Mouse (Mus musculus) embryonic fibroblast, embryonic 13.5 days (primary cell): Measurements from ENCODE around the gene Aptx. TPM values are rescaled to one million over a fixed set of nuclear protein-coding genes. Genes with fewer than 3 reads are reported as not detected.
A peak's percentile ranks its signal among the peaks of the same experiment; 100 is the strongest.

Experiments
- H3K27ac ChIP-seq: 2 replicates; pipeline ENCODE4 v1.5.1; 2012; ENCODE audit warnings: low read length, control low read depth, inconsistent platforms; ENCODE audit not compliant: insufficient read depth
- H3K4me1 ChIP-seq: 2 replicates; pipeline ENCODE4 v1.6.1; 2011; ENCODE audit warnings: low read length; ENCODE audit not compliant: control insufficient read depth, insufficient read depth
- H3K4me3 ChIP-seq: 2 replicates; pipeline ENCODE4 v1.5.1; 2011; ENCODE audit warnings: mild to moderate bottlenecking, control low read depth, low read length; ENCODE audit not compliant: insufficient read depth
- CTCF ChIP-seq: IDR thresholded peaks from 2 replicates; pipeline ENCODE4 v1.5.1; 2011; ENCODE audit warnings: mild to moderate bottlenecking, control low read depth, low read length, moderate library complexity, borderline replicate concordance; ENCODE audit not compliant: insufficient read depth
- POLR2A ChIP-seq: IDR thresholded peaks from 2 replicates; pipeline ENCODE4 v1.6.1; 2011; ENCODE audit warnings: low read depth, mild to moderate bottlenecking, control low read depth, low read length, moderate library complexity
- polyA plus RNA-seq: library from polyadenylated mRNA; stranded (reverse); fragments of >200 nt; gene quantifications from 2 replicates; pipeline ENCODE4 v1.2.4, GENCODE M21; 2011; ENCODE audit warnings: low read depth; ENCODE audit not compliant: missing spikeins, insufficient read length

Aptx gene
- polyA plus RNA-seq, 1 experiment = 25.7 TPM

GRCm38 (mm10) chr4:40717141-40717540, 14.1 kb upstream of the Aptx start:
- H3K4me1 ChIP-seq = peaks cover 7% of the 10 kb centered on the region
- H3K27ac ChIP-seq = no peak overlapping the region
- H3K4me3 ChIP-seq = no peak overlapping the region
- no peak for TF ChIP-seq CTCF
- no peak for TF ChIP-seq POLR2A

GRCm38 (mm10) chr4:40703710-40704275, 799 bp upstream of the Aptx start:
- Histone ChIP-seq H3K4me3 (peak overlapping the region; percentile 54), H3K27ac (peak overlapping the region; percentile 99), H3K4me1 (peaks cover 7% of the 10 kb centered on the region)
- no peak for TF ChIP-seq CTCF
- TF ChIP-seq POLR2A = 0 out of 2 replicates have a peak, but pooled peaks have one; percentile 12

DNA sequence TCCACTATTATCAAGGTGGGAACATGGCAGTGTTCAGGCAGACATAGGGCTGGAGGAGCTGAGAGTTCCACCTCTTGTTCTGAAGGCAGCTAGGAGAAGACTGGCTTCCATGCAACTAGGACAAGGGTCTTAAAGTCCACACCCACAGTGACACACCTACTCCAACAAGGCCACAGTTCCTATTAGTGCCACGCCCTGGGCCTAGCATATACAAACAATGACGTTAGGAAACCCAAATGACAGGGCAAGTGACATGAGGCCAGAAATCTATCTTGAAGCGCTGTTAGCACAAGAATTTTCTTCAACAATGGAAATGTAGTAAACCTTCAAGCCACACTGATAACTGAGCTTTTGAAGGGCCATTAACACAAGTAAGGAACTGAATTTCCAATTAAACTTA, 1.2 kb downstream of the Aptx start:
- TF ChIP-seq POLR2A (no peak), CTCF (no peak)
- H3K27ac ChIP-seq = no peak overlapping the region
- peak overlapping the region; percentile 54 for H3K4me3 ChIP-seq
- H3K4me1 ChIP-seq = peaks cover 7% of the 10 kb centered on the region

GRCm38 (mm10) chr4:40700216-40700615, 2.8 kb downstream of the Aptx start:
- Histone ChIP-seq H3K4me1 (peaks cover 7% of the 10 kb centered on the region), H3K27ac (no peak overlapping the region), H3K4me3 (no peak overlapping the region)
- no peak for TF ChIP-seq CTCF

DNA sequence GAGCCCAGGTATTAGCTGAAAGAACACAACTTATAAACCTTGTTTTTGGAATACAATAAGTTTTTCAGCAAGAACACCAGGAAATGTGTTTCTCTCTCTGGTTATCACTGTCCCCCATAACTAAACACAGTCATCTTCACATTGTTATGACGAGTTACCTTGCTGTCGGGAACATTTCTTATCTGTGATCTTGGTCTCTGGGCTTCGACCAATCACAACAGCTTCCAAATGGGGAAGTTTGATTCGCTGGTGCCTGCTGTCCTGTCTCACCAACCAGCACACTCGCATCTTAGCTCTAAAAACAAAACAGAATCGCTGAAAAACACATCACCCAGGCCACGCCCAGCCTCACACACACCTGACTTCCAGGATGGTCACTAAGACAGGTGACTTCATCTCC, 5.9 kb downstream of the Aptx start:
- no peak for TF ChIP-seq CTCF
- no peak for TF ChIP-seq POLR2A
- Histone ChIP-seq H3K4me1 (no peaks in the 10 kb centered on the region; the same call in 1 of the 2 replicates), H3K4me3 (no peak overlapping the region), H3K27ac (no peak overlapping the region)

DNA sequence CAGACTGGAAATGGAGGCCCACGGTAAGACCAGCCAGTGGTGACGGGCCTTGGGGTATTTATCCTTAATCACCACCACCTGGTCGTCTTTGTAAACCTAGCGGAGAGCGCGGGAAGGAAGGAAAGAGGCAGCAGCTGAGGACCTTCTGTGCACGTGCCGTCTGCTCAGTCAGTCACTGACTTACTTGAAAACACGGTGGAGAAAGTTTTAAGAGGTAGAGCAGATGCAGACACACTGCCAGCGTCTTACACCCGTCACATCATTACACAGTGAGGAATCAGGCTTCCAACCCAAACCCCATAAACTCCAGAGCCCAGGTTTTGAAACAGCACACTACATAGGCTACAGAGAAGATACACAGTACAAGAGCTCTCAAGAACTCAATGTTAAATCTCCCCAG, 11.9 kb downstream of the Aptx start:
- H3K27ac ChIP-seq = no peak overlapping the region
- no peak overlapping the region for H3K4me3 ChIP-seq
- no peaks in the 10 kb centered on the region for H3K4me1 ChIP-seq
- TF ChIP-seq POLR2A (no peak), CTCF (no peak)

DNA sequence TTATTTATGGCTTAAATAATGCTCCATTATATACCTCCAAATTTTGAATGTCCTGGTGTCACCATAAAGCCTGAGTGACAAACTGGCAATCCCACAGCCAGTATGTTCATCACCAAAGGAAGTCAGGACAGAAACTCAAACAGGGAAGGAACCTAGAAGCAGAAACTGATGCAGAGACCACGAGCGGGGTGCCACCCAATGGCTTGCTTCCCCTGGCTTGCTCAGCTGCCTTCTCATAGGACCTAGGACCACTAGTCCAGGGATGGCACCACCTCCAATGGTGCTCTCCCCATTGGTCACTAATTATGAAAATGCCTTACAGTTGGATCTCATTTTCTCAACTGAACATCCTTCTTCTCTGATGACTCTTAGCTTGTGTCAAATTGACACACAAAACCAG, 19.7 kb downstream of the Aptx start:
- TF ChIP-seq CTCF = no peak
- H3K27ac ChIP-seq = no peak overlapping the region
- no peaks in the 10 kb centered on the region for H3K4me1 ChIP-seq
- no peak overlapping the region for H3K4me3 ChIP-seq

GRCm38 (mm10) chr4:40682359-40682758, 20.6 kb downstream of the Aptx start:
- Histone ChIP-seq H3K4me3 (no peak overlapping the region), H3K27ac (no peak overlapping the region), H3K4me1 (no peaks in the 10 kb centered on the region)
- TF ChIP-seq CTCF (no peak), POLR2A (no peak)

- Histone ChIP-seq H3K4me1 (no peaks in the 10 kb centered on the region), H3K27ac (no peak overlapping the region), H3K4me3 (no peak overlapping the region)
- TF ChIP-seq CTCF (no peak), POLR2A (no peak)
These were observed 21.1 kb downstream of the Aptx start for GRCm38 (mm10) chr4:40681908-40682307.

DNA sequence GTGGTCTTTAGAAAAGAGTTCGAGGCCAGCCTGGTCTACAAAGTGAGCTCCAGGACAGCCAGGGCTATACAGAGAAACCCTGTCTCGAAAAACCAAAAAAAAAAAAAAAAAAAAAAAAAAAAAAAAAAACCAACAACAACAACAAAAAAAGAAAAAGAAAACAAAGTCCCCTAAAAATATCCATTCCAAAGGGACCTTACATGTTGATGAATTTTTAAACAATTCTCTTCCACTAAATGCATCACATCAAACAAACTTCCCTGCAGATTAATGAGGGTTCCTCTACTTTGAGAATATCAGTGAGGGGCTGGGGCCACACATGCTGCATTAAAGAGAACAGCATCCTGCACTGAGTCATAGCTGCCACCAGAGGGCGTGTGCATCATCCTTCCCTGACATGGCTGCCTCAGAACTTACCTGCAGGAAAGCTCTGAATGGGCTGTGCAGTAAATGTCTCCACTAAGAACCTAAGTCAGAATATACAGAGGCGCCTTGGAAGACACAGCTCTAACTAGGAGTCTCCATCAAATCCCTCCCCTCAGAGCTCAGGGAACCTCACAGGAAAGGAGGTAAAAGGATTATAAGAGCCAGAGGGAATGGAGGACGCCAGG, 22.6 kb downstream of the Aptx start:
- no peaks in the 10 kb centered on the region for H3K4me1 ChIP-seq
- TF ChIP-seq POLR2A (no peak), CTCF (peak; percentile 89)
- H3K4me3 ChIP-seq = no peak overlapping the region
- H3K27ac ChIP-seq = no peak overlapping the region

DNA sequence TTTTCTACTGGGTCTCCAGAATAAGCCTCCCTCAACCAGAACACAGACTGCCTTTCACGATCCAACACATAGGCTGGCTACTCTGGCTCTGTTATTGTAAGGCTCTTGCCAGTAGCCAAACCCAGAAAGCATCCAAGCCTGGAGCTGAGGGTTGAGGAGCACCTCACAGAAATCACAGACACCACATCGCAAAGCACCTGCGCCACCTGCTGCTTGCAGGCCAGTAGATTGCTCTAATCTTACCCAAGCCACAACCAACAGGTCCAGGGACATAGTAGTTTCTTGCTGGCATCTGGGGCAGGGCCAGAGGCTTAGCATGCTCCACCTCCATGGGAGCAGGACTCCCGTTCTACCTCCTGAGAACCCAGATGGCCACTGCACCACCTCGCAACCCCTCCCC, 25.9 kb downstream of the Aptx start:
- Histone ChIP-seq H3K4me1 (no peaks in the 10 kb centered on the region), H3K27ac (no peak overlapping the region), H3K4me3 (no peak overlapping the region)
- peak; percentile 60; the same call in 1 of the 2 replicates for TF ChIP-seq CTCF
- TF ChIP-seq POLR2A = no peak

GRCm38 (mm10) chr4:40676338-40676737, 26.7 kb downstream of the Aptx start:
- Histone ChIP-seq H3K4me3 (no peak overlapping the region), H3K4me1 (no peaks in the 10 kb centered on the region), H3K27ac (no peak overlapping the region)
- TF ChIP-seq CTCF (no peak), POLR2A (no peak)
